Mouse (Mus musculus) hindbrain, postnatal 0 days (tissue): ENCODE results near the gene Fbln1. TPM values are rescaled to one million over a fixed set of nuclear protein-coding genes. Genes with fewer than 3 reads are reported as not detected.

Experiments
- ATAC-seq: fragments of 200-750 bp; cut with Nextera tagmentation; 2 replicates; pipeline ENCODE4 v1.8.0; 2017; ENCODE audit warnings: mild to moderate bottlenecking, moderate TSS enrichment, moderate library complexity
- DNase-seq: peaks from one replicate; pipeline ENCODE4 v3.0.0-alpha.2; 2015; ENCODE audit warnings: low spot score
- H3K27ac ChIP-seq: fragments of 300-500 bp; sonication (generic); 2 replicates; pipeline ENCODE4 v1.5.1; 2014; ENCODE audit warnings: mild to moderate bottlenecking
- H3K27me3 ChIP-seq: fragments of 300-500 bp; sonication (generic); 2 replicates; pipeline ENCODE4 v1.6.1; 2014; ENCODE audit warnings: low read length, mixed read lengths; ENCODE audit not compliant: insufficient read depth
- H3K36me3 ChIP-seq: fragments of 300-500 bp; sonication (generic); 2 replicates; pipeline ENCODE4 v1.6.1; 2014; ENCODE audit warnings: low read length, mixed read lengths; ENCODE audit not compliant: insufficient read depth
- H3K4me1 ChIP-seq: fragments of 300-500 bp; sonication (generic); 2 replicates; pipeline ENCODE4 v1.6.1; 2014; ENCODE audit warnings: antibody characterized with exemption, low read length, mixed read lengths; ENCODE audit not compliant: insufficient read depth
- H3K4me2 ChIP-seq: fragments of 300-500 bp; sonication (generic); 2 replicates; pipeline ENCODE4 v1.6.1; 2014; ENCODE audit warnings: low read depth, mild to moderate bottlenecking, low read length, moderate library complexity, mixed read lengths
- H3K4me3 ChIP-seq: fragments of 300-500 bp; sonication (generic); 2 replicates; pipeline ENCODE4 v1.5.1; 2014; ENCODE audit warnings: low read length
- H3K9ac ChIP-seq: fragments of 300-500 bp; sonication (generic); replicated peaks from 2 replicates; pipeline ENCODE4 v1.6.1; 2014; ENCODE audit warnings: mild to moderate bottlenecking, low read length, moderate library complexity, mixed read lengths
- H3K9me3 ChIP-seq: fragments of 300-500 bp; sonication (generic); 2 replicates; pipeline ENCODE4 v1.6.1; 2016; ENCODE audit warnings: low read length, mixed read lengths
- CTCF ChIP-seq: IDR thresholded peaks from 2 replicates; pipeline ENCODE4 v1.5.1; 2016; ENCODE audit warnings: antibody characterized with exemption, control low read depth, low read depth
- WGBS: fragments of 180-500 bp; shearing (Covaris S2); extraction: QIAGEN DNeasy Blood & Tissue Kit; methylation state at CpG from one replicate; pipeline ENCODE4 v1.1.7; 2014; 5-methylcytosine and 5-hydroxymethylcytosine counted together
- polyA plus RNA-seq: library from polyadenylated mRNA; unstranded; fragments of >200 nt; fragmentation: Nextera tagmentation; extraction: Ambion mirVana; gene quantifications from 2 replicates; pipeline ENCODE4 v1.2.1, GENCODE M21; 2015
- total RNA-seq: library from RNA; depleted of rRNA; stranded (reverse); fragments of >200 nt; gene quantifications from 2 replicates; pipeline ENCODE4 v1.2.3, GENCODE M21; 2014

Gene Fbln1
- total and polyA plus RNA-seq, 2 experiments from 2014 or later = 48.3 to 73.9 TPM

GRCm38 (mm10) chr15:85216069-85216813 is 10.5 kb downstream of the Fbln1 start:
- Histone ChIP-seq H3K9ac (no peak overlapping the region), H3K9me3 (no peaks in the 10 kb centered on the region), H3K4me3 (no peak overlapping the region), H3K36me3 (no peaks in the 10 kb centered on the region), H3K4me2 (no peak overlapping the region), H3K27me3 (no peaks in the 10 kb centered on the region), H3K4me1 (no peaks in the 10 kb centered on the region), H3K27ac (no peak overlapping the region)
- ATAC-seq (no peak), DNase-seq (no peak)
- peak; percentile 33; the same call in 1 of the 2 replicates for TF ChIP-seq CTCF
- 98% methylated on average over 7 of the region's 7 CpGs for WGBS

- H3K27ac ChIP-seq = no peak overlapping the region
- H3K36me3 ChIP-seq = no peaks in the 10 kb centered on the region
- DNase-seq = peak; percentile 36
- no peak for TF ChIP-seq CTCF
- H3K9ac ChIP-seq = no peak overlapping the region
- H3K9me3 ChIP-seq = no peaks in the 10 kb centered on the region
- WGBS = 70% methylated on average over 5 of the region's 5 CpGs
- H3K27me3 ChIP-seq = no peaks in the 10 kb centered on the region
- no peak overlapping the region for H3K4me2 ChIP-seq
- no peak for ATAC-seq
- H3K4me3 ChIP-seq = no peak overlapping the region
- H3K4me1 ChIP-seq = no peaks in the 10 kb centered on the region
Measured at GRCm38 (mm10) chr15:85218617-85219265, 13.0 kb downstream of the Fbln1 start.

- Histone ChIP-seq H3K4me2 (no peak overlapping the region), H3K4me1 (no peaks in the 10 kb centered on the region), H3K27me3 (no peaks in the 10 kb centered on the region), H3K4me3 (no peak overlapping the region), H3K27ac (no peak overlapping the region), H3K9ac (no peak overlapping the region), H3K36me3 (no peaks in the 10 kb centered on the region), H3K9me3 (no peaks in the 10 kb centered on the region)
- 89% methylated on average over 6 of the region's 6 CpGs for WGBS
- DNase-seq (no peak), ATAC-seq (no peak)
- no peak for TF ChIP-seq CTCF
Measured at GRCm38 (mm10) chr15:85220371-85220770, 14.6 kb downstream of the Fbln1 start.

GRCm38 (mm10) chr15:85221115-85221854 is 15.5 kb downstream of the Fbln1 start:
- Histone ChIP-seq H3K4me1 (no peaks in the 10 kb centered on the region), H3K27me3 (no peaks in the 10 kb centered on the region), H3K4me3 (no peak overlapping the region), H3K36me3 (no peaks in the 10 kb centered on the region), H3K9ac (no peak overlapping the region), H3K9me3 (no peaks in the 10 kb centered on the region), H3K4me2 (no peak overlapping the region), H3K27ac (no peak overlapping the region)
- 56% methylated on average over 12 of the region's 12 CpGs for WGBS
- DNase-seq = no peak
- TF ChIP-seq CTCF = no peak
- no peak for ATAC-seq

GRCm38 (mm10) chr15:85225693-85226092 is 19.9 kb downstream of the Fbln1 start:
- Histone ChIP-seq H3K4me2 (no peak overlapping the region), H3K27ac (no peak overlapping the region), H3K9ac (no peak overlapping the region), H3K4me3 (no peak overlapping the region), H3K4me1 (no peaks in the 10 kb centered on the region), H3K36me3 (no peaks in the 10 kb centered on the region), H3K27me3 (no peaks in the 10 kb centered on the region), H3K9me3 (no peaks in the 10 kb centered on the region)
- ATAC-seq = no peak
- 95% methylated on average over 3 of the region's 3 CpGs for WGBS
- TF ChIP-seq CTCF = no peak
- DNase-seq = no peak

GRCm38 (mm10) chr15:85226841-85227240 is 21.1 kb downstream of the Fbln1 start:
- no peak for ATAC-seq
- WGBS = 74% methylated on average over 7 of the region's 7 CpGs
- H3K9me3 ChIP-seq = no peaks in the 10 kb centered on the region

More at GRCm38 (mm10) chr15:85226841-85227240, 21.1 kb downstream of the Fbln1 start:
- Histone ChIP-seq H3K36me3 (no peaks in the 10 kb centered on the region), H3K27ac (no peak overlapping the region), H3K27me3 (no peaks in the 10 kb centered on the region), H3K9ac (no peak overlapping the region), H3K4me1 (no peaks in the 10 kb centered on the region), H3K4me3 (no peak overlapping the region), H3K4me2 (no peak overlapping the region)
- TF ChIP-seq CTCF = no peak
- DNase-seq = no peak
